Mouse (Mus musculus) lung, adult 10 weeks (tissue): ENCODE data around the gene Gm13283. TPM values are rescaled to one million over a fixed set of nuclear protein-coding genes. Genes with fewer than 3 reads are reported as not detected.

Experiments used
- polyA plus RNA-seq: library from polyadenylated mRNA; stranded (reverse); fragments of 350-450 nt; fragmentation: Illumina TruSeq; extraction: RNeasy Lipid Tissue Mini Kit (QIAGEN cat#74804); gene quantifications from one replicate; pipeline ENCODE4 v1.2.3, GENCODE M21; 2014; ENCODE audit warnings: low read depth, low replicate concordance; ENCODE audit not compliant: insufficient read depth

Gene Gm13283
- polyA plus RNA-seq = not detected

GRCm38 (mm10) chr4:88759610-88760268 is at the start of gene Gm13283:
Gene Gm13283 (plus strand): TSS chr4:88760119.

DNA sequence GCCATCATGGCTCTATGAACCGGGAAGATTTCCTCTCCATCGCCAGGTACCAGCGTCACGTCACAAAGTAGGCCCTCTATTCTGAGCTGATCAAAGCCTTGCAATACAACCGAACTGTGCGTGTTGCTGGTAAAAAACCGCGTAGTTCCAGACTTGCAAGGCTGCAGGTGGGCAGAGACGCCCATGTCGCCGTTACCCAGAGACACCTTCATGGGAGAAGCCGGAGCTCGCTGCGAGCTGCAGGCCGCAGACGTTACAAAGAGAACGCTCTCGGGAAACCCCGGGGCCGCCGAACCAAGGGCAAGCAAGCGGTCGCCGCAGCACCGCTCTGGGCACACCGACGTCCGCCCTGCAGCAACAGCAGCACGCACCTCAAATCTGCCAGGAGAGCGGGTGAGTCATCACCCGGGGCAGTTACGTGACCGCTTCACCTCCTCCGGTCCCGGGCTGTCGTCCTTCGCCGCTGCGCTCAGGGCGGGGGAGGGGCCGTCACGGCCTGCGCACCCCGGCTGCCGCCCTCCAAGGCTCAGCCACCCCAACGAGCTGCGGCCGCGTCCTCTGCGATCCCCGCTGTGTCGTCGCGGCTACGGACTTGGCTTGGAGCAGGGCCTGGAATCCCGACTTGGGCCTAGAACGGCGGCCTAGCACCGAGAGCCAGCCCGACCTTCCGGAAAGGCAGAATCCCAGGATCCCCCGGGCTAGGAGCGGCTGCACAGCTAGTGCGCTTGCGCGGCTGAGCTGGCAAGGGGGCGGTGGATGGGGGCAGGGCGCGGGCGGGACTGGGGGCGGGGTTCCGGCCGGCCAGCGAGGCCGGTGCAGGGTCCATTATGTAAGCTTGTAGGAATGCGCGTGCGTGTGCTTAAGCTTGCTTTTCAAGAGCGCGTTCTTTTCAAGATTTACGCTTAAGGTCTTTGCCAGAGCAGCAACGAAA is 37.9 kb upstream of the Gm13283 start, which contains the start of the genes Gm26566 and Klhl9:
Gene Gm26566, plus strand, starts transcription at position 15 of the 931 bp plus-strand sequence.
Gene Klhl9, minus strand, starts transcription at position 675 of the 931 bp plus-strand sequence.

GRCm38 (mm10) chr4:88754818-88755340 is 5.0 kb upstream of the Gm13283 start, which contains the start of gene Gm13271:
Gene Gm13271 (plus strand): TSS chr4:88754868.

GRCm38 (mm10) chr4:88773534-88773933 is 13.6 kb downstream of the Gm13283 start, which contains the start of gene Gm13290:
Gene Gm13290 (plus strand): TSS chr4:88773834.

DNA sequence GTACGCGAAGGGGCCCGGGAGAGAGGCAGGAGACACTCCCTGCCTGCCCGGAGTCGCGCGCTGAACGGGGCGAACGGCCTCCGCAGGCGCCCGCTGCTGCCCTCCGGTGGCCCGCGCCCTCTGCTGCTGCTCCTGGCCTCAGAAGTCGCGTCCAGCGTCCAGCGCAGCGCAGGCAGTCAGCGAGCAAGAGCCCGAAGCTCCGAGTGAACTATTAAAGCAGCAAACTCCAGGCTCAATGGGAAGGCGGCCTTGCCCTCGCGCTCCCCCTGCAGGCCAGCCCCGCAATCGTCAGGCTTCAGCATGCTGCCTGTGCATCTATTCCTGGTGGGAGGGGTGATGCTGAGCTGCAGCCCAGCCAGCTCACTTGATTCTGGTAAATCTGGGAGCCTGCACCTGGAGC is 16.7 kb downstream of the Gm13283 start, which contains the start of gene Gm13289:
Gene Gm13289, plus strand, starts transcription at position 301 of the 400 bp plus-strand sequence.

GRCm38 (mm10) chr4:88779550-88779949 is 19.6 kb downstream of the Gm13283 start, which contains the start of gene Gm13272:
Gene Gm13272 (plus strand): TSS chr4:88779850.

DNA sequence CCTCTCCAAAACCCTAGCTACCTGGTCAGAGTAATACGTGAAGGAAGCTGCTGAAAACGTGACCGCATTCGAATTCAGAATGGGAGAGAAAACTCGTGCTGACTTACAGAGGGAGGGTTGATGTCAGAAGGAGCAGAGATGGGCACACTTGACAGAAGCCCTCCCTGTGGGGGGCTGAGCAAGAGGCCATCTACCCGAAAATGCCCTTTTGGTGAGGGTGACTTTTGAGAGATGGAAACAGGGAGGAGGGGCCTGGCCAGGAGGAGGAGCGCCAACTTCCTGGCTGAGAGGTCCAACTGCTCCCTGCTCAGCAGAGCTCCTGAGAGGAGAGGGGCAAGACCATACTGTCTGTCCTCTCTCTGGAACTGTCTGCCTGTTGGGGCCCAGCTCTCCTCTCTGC is 21.9 kb downstream of the Gm13283 start, which contains the start of gene Ifnz:
Gene Ifnz, plus strand, starts transcription at position 301 of the 400 bp plus-strand sequence.

GRCm38 (mm10) chr4:88785409-88785808 is 25.5 kb downstream of the Gm13283 start, which contains the start of gene Gm13276:
Gene Gm13276 (plus strand): TSS chr4:88785709.

GRCm38 (mm10) chr4:88788402-88788801 is 28.5 kb downstream of the Gm13283 start, which contains the start of gene Gm13277:
Gene Gm13277 (plus strand): TSS chr4:88788632.

DNA sequence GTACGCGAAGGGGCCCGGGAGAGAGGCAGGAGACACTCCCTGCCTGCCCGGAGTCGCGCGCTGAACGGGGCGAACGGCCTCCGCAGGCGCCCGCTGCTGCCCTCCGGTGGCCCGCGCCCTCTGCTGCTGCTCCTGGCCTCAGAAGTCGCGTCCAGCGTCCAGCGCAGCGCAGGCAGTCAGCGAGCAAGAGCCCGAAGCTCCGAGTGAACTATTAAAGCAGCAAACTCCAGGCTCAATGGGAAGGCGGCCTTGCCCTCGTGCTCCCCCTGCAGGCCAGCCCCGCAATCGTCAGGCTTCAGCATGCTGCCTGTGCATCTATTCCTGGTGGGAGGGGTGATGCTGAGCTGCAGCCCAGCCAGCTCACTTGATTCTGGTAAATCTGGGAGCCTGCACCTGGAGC is 31.3 kb downstream of the Gm13283 start, which contains the start of gene Gm13278:
Gene Gm13278, plus strand, starts transcription at position 301 of the 400 bp plus-strand sequence.

DNA sequence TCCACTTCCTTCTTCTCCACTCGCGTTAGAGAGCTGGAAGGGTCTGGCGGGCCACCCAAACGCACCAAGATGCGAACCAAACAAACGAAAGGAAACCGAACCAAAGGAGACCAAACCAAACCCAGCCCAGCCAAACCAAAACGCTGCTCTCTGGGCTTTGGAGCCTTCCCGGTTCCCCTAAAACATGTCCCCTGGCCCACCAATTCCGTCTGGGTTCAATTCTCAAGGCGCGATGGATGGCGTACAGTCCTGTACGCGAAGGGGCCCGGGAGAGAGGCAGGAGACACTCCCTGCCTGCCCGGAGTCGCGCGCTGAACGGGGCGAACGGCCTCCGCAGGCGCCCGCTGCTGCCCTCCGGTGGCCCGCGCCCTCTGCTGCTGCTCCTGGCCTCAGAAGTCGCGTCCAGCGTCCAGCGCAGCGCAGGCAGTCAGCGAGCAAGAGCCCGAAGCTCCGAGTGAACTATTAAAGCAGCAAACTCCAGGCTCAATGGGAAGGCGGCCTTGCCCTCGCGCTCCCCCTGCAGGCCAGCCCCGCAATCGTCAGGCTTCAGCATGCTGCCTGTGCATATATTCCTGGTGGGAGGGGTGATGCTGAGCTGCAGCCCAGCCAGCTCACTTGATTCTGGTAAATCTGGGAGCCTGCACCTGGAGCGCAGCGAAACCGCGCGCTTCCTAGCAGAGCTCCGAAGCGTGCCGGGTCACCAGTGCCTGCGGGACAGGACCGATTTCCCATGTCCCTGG is 34.2 kb downstream of the Gm13283 start, which contains the start of gene Gm13275:
Gene Gm13275, plus strand, starts transcription at position 552 of the 740 bp plus-strand sequence.

DNA sequence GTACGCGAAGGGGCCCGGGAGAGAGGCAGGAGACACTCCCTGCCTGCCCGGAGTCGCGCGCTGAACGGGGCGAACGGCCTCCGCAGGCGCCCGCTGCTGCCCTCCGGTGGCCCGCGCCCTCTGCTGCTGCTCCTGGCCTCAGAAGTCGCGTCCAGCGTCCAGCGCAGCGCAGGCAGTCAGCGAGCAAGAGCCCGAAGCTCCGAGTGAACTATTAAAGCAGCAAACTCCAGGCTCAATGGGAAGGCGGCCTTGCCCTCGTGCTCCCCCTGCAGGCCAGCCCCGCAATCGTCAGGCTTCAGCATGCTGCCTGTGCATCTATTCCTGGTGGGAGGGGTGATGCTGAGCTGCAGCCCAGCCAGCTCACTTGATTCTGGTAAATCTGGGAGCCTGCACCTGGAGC is 37.2 kb downstream of the Gm13283 start, which contains the start of gene Gm13279:
Gene Gm13279, plus strand, starts transcription at position 301 of the 400 bp plus-strand sequence.

GRCm38 (mm10) chr4:88799365-88799764 is 39.4 kb downstream of the Gm13283 start, which contains the start of gene Gm13285:
Gene Gm13285 (plus strand): TSS chr4:88799665.

GRCm38 (mm10) chr4:88802954-88803353 is 43.0 kb downstream of the Gm13283 start, which contains the start of gene Gm13287:
Gene Gm13287 (plus strand): TSS chr4:88803254.

DNA sequence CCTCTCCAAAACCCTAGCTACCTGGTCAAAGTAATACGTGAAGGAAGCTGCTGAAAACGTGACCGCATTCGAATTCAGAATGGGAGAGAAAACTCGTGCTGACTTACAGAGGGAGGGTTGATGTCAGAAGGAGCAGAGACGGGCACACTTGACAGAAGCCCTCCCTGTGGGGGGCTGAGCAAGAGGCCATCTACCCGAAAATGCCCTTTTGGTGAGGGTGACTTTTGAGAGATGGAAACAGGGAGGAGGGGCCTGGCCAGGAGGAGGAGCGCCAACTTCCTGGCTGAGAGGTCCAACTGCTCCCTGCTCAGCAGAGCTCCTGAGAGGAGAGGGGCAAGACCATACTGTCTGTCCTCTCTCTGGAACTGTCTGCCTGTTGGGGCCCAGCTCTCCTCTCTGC is 45.3 kb downstream of the Gm13283 start, which contains the start of gene Gm13288:
Gene Gm13288, plus strand, starts transcription at position 301 of the 400 bp plus-strand sequence.

Other genes with a start within 250 kb of the Gm13283 start
- gene Ifnb1, start 237.3 kb upstream of the Gm13283 start, polyA plus RNA-seq = not detected
- gene Ifna15, start 201.9 kb upstream of the Gm13283 start, polyA plus RNA-seq = not detected
- gene Ifna14, start 188.3 kb upstream of the Gm13283 start, polyA plus RNA-seq = not detected
- not detected for gene Ifna9, start 167.7 kb upstream of the Gm13283 start, polyA plus RNA-seq
- not detected for gene Ifna12, start 156.7 kb upstream of the Gm13283 start, polyA plus RNA-seq
- gene C87499, start 125.7 kb upstream of the Gm13283 start, polyA plus RNA-seq = not detected
- not detected for gene Ifna13, start 115.7 kb upstream of the Gm13283 start, polyA plus RNA-seq
- not detected for gene Ifna16, start 83.2 kb upstream of the Gm13283 start, polyA plus RNA-seq
- gene Ifna2, start 76.2 kb upstream of the Gm13283 start, polyA plus RNA-seq = not detected
- not detected for gene Ifnab, start 68.8 kb upstream of the Gm13283 start, polyA plus RNA-seq
- not detected for gene Gm26566, start 38.3 kb upstream of the Gm13283 start, polyA plus RNA-seq
- 30.6 TPM for gene Klhl9, start 37.7 kb upstream of the Gm13283 start, polyA plus RNA-seq
- gene Gm13271, start 5.3 kb upstream of the Gm13283 start, polyA plus RNA-seq = not detected
- not detected for gene Gm13290, start 13.7 kb downstream of the Gm13283 start, polyA plus RNA-seq
- not detected for gene Gm13289, start 16.8 kb downstream of the Gm13283 start, polyA plus RNA-seq
- gene Gm13272, start 19.7 kb downstream of the Gm13283 start, polyA plus RNA-seq = not detected
- gene Ifnz, start 22.0 kb downstream of the Gm13283 start, polyA plus RNA-seq = not detected
- gene Gm13276, start 25.6 kb downstream of the Gm13283 start, polyA plus RNA-seq = not detected
- gene Gm13277, start 28.5 kb downstream of the Gm13283 start, polyA plus RNA-seq = not detected
- not detected for gene Gm13278, start 31.4 kb downstream of the Gm13283 start, polyA plus RNA-seq
- not detected for gene Gm13275, start 34.4 kb downstream of the Gm13283 start, polyA plus RNA-seq
- gene Gm13279, start 37.3 kb downstream of the Gm13283 start, polyA plus RNA-seq = not detected
- not detected for gene Gm13285, start 39.5 kb downstream of the Gm13283 start, polyA plus RNA-seq
- gene Gm13287, start 43.1 kb downstream of the Gm13283 start, polyA plus RNA-seq = not detected
- not detected for gene Gm13288, start 45.4 kb downstream of the Gm13283 start, polyA plus RNA-seq
- gene Ifna7, start 56.1 kb downstream of the Gm13283 start, polyA plus RNA-seq = not detected
- not detected for gene Ifna11, start 59.8 kb downstream of the Gm13283 start, polyA plus RNA-seq
- not detected for gene Ifna6, start 67.3 kb downstream of the Gm13283 start, polyA plus RNA-seq
- gene Ifna5, start 75.4 kb downstream of the Gm13283 start, polyA plus RNA-seq = not detected
- not detected for gene Ifna4, start 81.7 kb downstream of the Gm13283 start, polyA plus RNA-seq
- not detected for gene Ifna1, start 90.0 kb downstream of the Gm13283 start, polyA plus RNA-seq
- not detected for gene Ifne, start 120.1 kb downstream of the Gm13283 start, polyA plus RNA-seq